Mouse (Mus musculus) hindbrain, embryonic 15.5 days (tissue): ENCODE data around the gene Spata20. TPM values are rescaled to one million over a fixed set of nuclear protein-coding genes. Genes with fewer than 3 reads are reported as not detected.

Experiments used
- ATAC-seq: fragments of 200-750 bp; cut with Nextera tagmentation; 2 replicates; pipeline ENCODE4 v1.8.0; 2017; ENCODE audit warnings: low read depth, moderate number of reproducible peaks, moderate TSS enrichment; ENCODE audit not compliant: low FRiP score
- H3K27ac ChIP-seq: fragments of 300-500 bp; sonication (generic); replicated peaks from 2 replicates; pipeline ENCODE4 v1.5.1; 2015; ENCODE audit warnings: mild to moderate bottlenecking, inconsistent platforms
- H3K27me3 ChIP-seq: fragments of 300-500 bp; sonication (generic); 2 replicates; pipeline ENCODE4 v1.6.1; 2015; ENCODE audit warnings: control low read depth, inconsistent platforms
- H3K36me3 ChIP-seq: fragments of 300-500 bp; sonication (generic); 2 replicates; pipeline ENCODE4 v1.6.1; 2015; ENCODE audit warnings: control low read depth, inconsistent platforms
- H3K4me1 ChIP-seq: fragments of 300-500 bp; sonication (generic); replicated peaks from 2 replicates; pipeline ENCODE4 v1.6.1; 2015; ENCODE audit warnings: control low read depth, inconsistent platforms
- H3K4me2 ChIP-seq: fragments of 300-500 bp; sonication (generic); 2 replicates; pipeline ENCODE4 v1.6.1; 2015; ENCODE audit warnings: moderate library complexity, mild to moderate bottlenecking, inconsistent platforms
- H3K4me3 ChIP-seq: fragments of 300-500 bp; sonication (generic); 2 replicates; pipeline ENCODE4 v1.5.1; 2015; ENCODE audit warnings: mild to moderate bottlenecking, inconsistent platforms
- H3K9ac ChIP-seq: fragments of 300-500 bp; sonication (generic); 2 replicates; pipeline ENCODE4 v1.6.1; 2015; ENCODE audit warnings: inconsistent platforms
- H3K9me3 ChIP-seq: fragments of 300-500 bp; sonication (generic); 2 replicates; pipeline ENCODE4 v1.6.1; 2016; ENCODE audit warnings: control low read depth, inconsistent platforms
- WGBS: fragments of 180-500 bp; shearing (Covaris S2); methylation state at CpG from one replicate; pipeline ENCODE4 v1.1.7; 2015; 5-methylcytosine and 5-hydroxymethylcytosine counted together
- polyA plus RNA-seq: library from polyadenylated mRNA; unstranded; fragments of >200 nt; fragmentation: Nextera tagmentation; extraction: Ambion mirVana; gene quantifications from 2 replicates; pipeline ENCODE4 v1.2.1, GENCODE M21; 2015

Spata20 gene
- polyA plus RNA-seq, 1 experiment from 2014 or later, result 0.84 TPM

GRCm38 (mm10) chr11:94468582-94469064 is 17.4 kb downstream of the Spata20 start:
- H3K27ac ChIP-seq, result peak overlapping the region; percentile 83
- H3K9me3 ChIP-seq, result no peaks in the 10 kb centered on the region
- H3K36me3 ChIP-seq, result no peaks in the 10 kb centered on the region
- H3K9ac ChIP-seq, result no peak overlapping the region
- peaks cover 77% of the 10 kb centered on the region for H3K4me1 ChIP-seq
- WGBS, result 8% methylated on average over 4 of the region's 4 CpGs
- peak overlapping the region; percentile 94 for H3K4me2 ChIP-seq
- H3K4me3 ChIP-seq, result 0 out of 2 replicates have a peak overlapping the region, but pooled peaks have one; percentile 3
- peak; percentile 90 for ATAC-seq
- no peaks in the 10 kb centered on the region for H3K27me3 ChIP-seq

GRCm38 (mm10) chr11:94466333-94466855 is 19.6 kb downstream of the Spata20 start:
- Histone ChIP-seq H3K9ac (no peak overlapping the region), H3K4me3 (no peak overlapping the region), H3K36me3 (peaks cover 8% of the 10 kb centered on the region; the same call in 1 of the 2 replicates), H3K9me3 (no peaks in the 10 kb centered on the region), H3K27me3 (no peaks in the 10 kb centered on the region), H3K27ac (no peak overlapping the region), H3K4me2 (no peak overlapping the region), H3K4me1 (peaks cover 70% of the 10 kb centered on the region)
- 85% methylated on average over 17 of the region's 17 CpGs for WGBS
- ATAC-seq, result no peak

- WGBS, result 15% methylated on average over 2 of the region's 2 CpGs
- Histone ChIP-seq H3K4me2 (no peak overlapping the region), H3K27me3 (no peaks in the 10 kb centered on the region), H3K4me3 (no peak overlapping the region), H3K9me3 (no peaks in the 10 kb centered on the region), H3K36me3 (peaks cover 14% of the 10 kb centered on the region), H3K4me1 (peaks cover 48% of the 10 kb centered on the region), H3K27ac (no peak overlapping the region), H3K9ac (no peak overlapping the region)
- no peak for ATAC-seq
These were observed 21.8 kb downstream of the Spata20 start for GRCm38 (mm10) chr11:94464170-94464569.

GRCm38 (mm10) chr11:94461856-94462255 is 24.1 kb downstream of the Spata20 start:
- no peaks in the 10 kb centered on the region for H3K9me3 ChIP-seq
- WGBS, result 90% methylated on average over 11 of the region's 11 CpGs
- H3K4me1 ChIP-seq, result peaks cover 30% of the 10 kb centered on the region
- no peak overlapping the region for H3K9ac ChIP-seq
- H3K27ac ChIP-seq, result no peak overlapping the region
- H3K4me2 ChIP-seq, result no peak overlapping the region
- H3K4me3 ChIP-seq, result no peak overlapping the region
- H3K36me3 ChIP-seq, result peaks cover 27% of the 10 kb centered on the region
- no peak for ATAC-seq
- H3K27me3 ChIP-seq, result no peaks in the 10 kb centered on the region

GRCm38 (mm10) chr11:94457001-94457400 is 29.0 kb downstream of the Spata20 start:
- Histone ChIP-seq H3K27me3 (no peaks in the 10 kb centered on the region), H3K36me3 (peaks cover 24% of the 10 kb centered on the region), H3K4me1 (peaks cover 19% of the 10 kb centered on the region), H3K4me3 (no peak overlapping the region), H3K9me3 (no peaks in the 10 kb centered on the region), H3K4me2 (no peak overlapping the region), H3K9ac (no peak overlapping the region), H3K27ac (no peak overlapping the region)
- no peak for ATAC-seq
- 86% methylated on average over 15 of the region's 15 CpGs for WGBS

GRCm38 (mm10) chr11:94456347-94456746 is 29.6 kb downstream of the Spata20 start:
- no peak for ATAC-seq
- no peaks in the 10 kb centered on the region for H3K9me3 ChIP-seq
- no peak overlapping the region for H3K4me3 ChIP-seq
- H3K4me2 ChIP-seq, result no peak overlapping the region
- 81% methylated on average over 3 of the region's 3 CpGs for WGBS
- no peak overlapping the region for H3K9ac ChIP-seq
- no peak overlapping the region for H3K27ac ChIP-seq
- H3K4me1 ChIP-seq, result peaks cover 22% of the 10 kb centered on the region
- H3K27me3 ChIP-seq, result no peaks in the 10 kb centered on the region
- H3K36me3 ChIP-seq, result peaks cover 19% of the 10 kb centered on the region

- no peak overlapping the region for H3K27ac ChIP-seq
- peaks cover 33% of the 10 kb centered on the region for H3K4me1 ChIP-seq
- peaks cover 19% of the 10 kb centered on the region for H3K36me3 ChIP-seq
- no peaks in the 10 kb centered on the region for H3K27me3 ChIP-seq
- H3K9me3 ChIP-seq, result no peaks in the 10 kb centered on the region
- ATAC-seq, result no peak
- WGBS, result 52% methylated on average over 10 of the region's 10 CpGs
- H3K4me2 ChIP-seq, result no peak overlapping the region
- H3K9ac ChIP-seq, result no peak overlapping the region
- H3K4me3 ChIP-seq, result no peak overlapping the region
These were observed 30.7 kb downstream of the Spata20 start for GRCm38 (mm10) chr11:94455161-94455820.

GRCm38 (mm10) chr11:94454756-94455155 is 31.2 kb downstream of the Spata20 start:
- H3K27me3 ChIP-seq, result no peaks in the 10 kb centered on the region
- H3K4me2 ChIP-seq, result no peak overlapping the region
- H3K9ac ChIP-seq, result no peak overlapping the region
- ATAC-seq, result no peak
- H3K4me3 ChIP-seq, result no peak overlapping the region
- peaks cover 18% of the 10 kb centered on the region for H3K36me3 ChIP-seq
- H3K9me3 ChIP-seq, result no peaks in the 10 kb centered on the region
- peaks cover 38% of the 10 kb centered on the region for H3K4me1 ChIP-seq
- H3K27ac ChIP-seq, result no peak overlapping the region
- 75% methylated on average over 5 of the region's 5 CpGs for WGBS

- Histone ChIP-seq H3K36me3 (no peaks in the 10 kb centered on the region), H3K4me2 (no peak overlapping the region), H3K9me3 (no peaks in the 10 kb centered on the region), H3K9ac (no peak overlapping the region), H3K27me3 (no peaks in the 10 kb centered on the region), H3K27ac (no peak overlapping the region), H3K4me3 (no peak overlapping the region), H3K4me1 (peaks cover 44% of the 10 kb centered on the region)
- 65% methylated on average over 12 of the region's 12 CpGs for WGBS
- no peak for ATAC-seq
These were observed 34.7 kb downstream of the Spata20 start for GRCm38 (mm10) chr11:94451091-94451773.

- no peak for ATAC-seq
- Histone ChIP-seq H3K9me3 (no peaks in the 10 kb centered on the region), H3K27ac (peak overlapping the region; percentile 69), H3K36me3 (no peaks in the 10 kb centered on the region), H3K9ac (no peak overlapping the region), H3K4me2 (no peak overlapping the region), H3K4me3 (no peak overlapping the region), H3K27me3 (no peaks in the 10 kb centered on the region), H3K4me1 (peaks cover 42% of the 10 kb centered on the region)
- WGBS, result 53% methylated on average over 5 of the region's 5 CpGs
These were observed 36.1 kb downstream of the Spata20 start for GRCm38 (mm10) chr11:94449886-94450285.

- H3K27me3 ChIP-seq, result no peaks in the 10 kb centered on the region
- no peaks in the 10 kb centered on the region for H3K9me3 ChIP-seq
- H3K4me1 ChIP-seq, result peaks cover 44% of the 10 kb centered on the region
- WGBS, result 36% methylated on average over 8 of the region's 8 CpGs
- H3K36me3 ChIP-seq, result no peaks in the 10 kb centered on the region
- no peak overlapping the region for H3K9ac ChIP-seq
- peak overlapping the region; percentile 69 for H3K27ac ChIP-seq
- ATAC-seq, result 0 out of 2 replicates have a peak, but pooled peaks have one; percentile 24
- H3K4me2 ChIP-seq, result no peak overlapping the region
- H3K4me3 ChIP-seq, result no peak overlapping the region
These were observed 36.7 kb downstream of the Spata20 start for GRCm38 (mm10) chr11:94449239-94449638.

GRCm38 (mm10) chr11:94447017-94447416 is 39.0 kb downstream of the Spata20 start:
- Histone ChIP-seq H3K4me2 (no peak overlapping the region), H3K27ac (no peak overlapping the region), H3K27me3 (no peaks in the 10 kb centered on the region), H3K9ac (no peak overlapping the region), H3K4me3 (no peak overlapping the region), H3K36me3 (no peaks in the 10 kb centered on the region), H3K4me1 (peaks cover 61% of the 10 kb centered on the region), H3K9me3 (no peaks in the 10 kb centered on the region)
- WGBS, result 13% methylated on average over 3 of the region's 3 CpGs
- no peak for ATAC-seq
